Mouse (Mus musculus) liver, adult 2 months (tissue): ENCODE measurements around the gene Skap1. TPM values are rescaled to one million over a fixed set of nuclear protein-coding genes. Genes with fewer than 3 reads are reported as not detected.
A peak's percentile ranks its signal among the peaks of the same experiment; 100 is the strongest.

Experiments used
- DNase-seq: peaks from one replicate; pipeline ENCODE4 v3.0.0-alpha.2; 2011; ENCODE audit warnings: low read depth, low spot score; ENCODE audit errors: extremely low read depth
- H3K27ac ChIP-seq: fragments of 200-500 bp; replicated peaks from 2 replicates; pipeline ENCODE4 v1.5.1; 2012; ENCODE audit warnings: low read depth, mild to moderate bottlenecking, control low read depth, inconsistent platforms, low read length; ENCODE audit not compliant: insufficient read depth
- H3K27me3 ChIP-seq: fragments of 200-500 bp; 2 replicates; pipeline ENCODE4 v1.6.1; 2012; ENCODE audit warnings: mild to moderate bottlenecking, moderate library complexity, low read length, inconsistent platforms; ENCODE audit not compliant: control insufficient read depth, insufficient read depth
- H3K36me3 ChIP-seq: fragments of 200-500 bp; 2 replicates; pipeline ENCODE4 v1.6.1; 2012; ENCODE audit warnings: low read length, inconsistent platforms; ENCODE audit not compliant: control insufficient read depth, insufficient read depth
- H3K4me1 ChIP-seq: fragments of 200-500 bp; 2 replicates; pipeline ENCODE4 v1.6.1; 2011; ENCODE audit warnings: low read length; ENCODE audit not compliant: control insufficient read depth, insufficient read depth
- H3K4me3 ChIP-seq: fragments of 200-500 bp; 2 replicates; pipeline ENCODE4 v1.5.1; 2011; ENCODE audit warnings: low read depth, mild to moderate bottlenecking, control low read depth, low read length, moderate library complexity; ENCODE audit not compliant: insufficient read depth
- H3K79me2 ChIP-seq: fragments of 200-500 bp; 2 replicates; pipeline ENCODE4 v1.6.1; 2012; ENCODE audit warnings: inconsistent platforms, mild to moderate bottlenecking, low read length, moderate library complexity; ENCODE audit not compliant: control insufficient read depth, insufficient read depth
- H3K9ac ChIP-seq: fragments of 200-500 bp; 2 replicates; pipeline ENCODE4 v1.6.1; 2012; ENCODE audit warnings: low read depth, mild to moderate bottlenecking, control low read depth, inconsistent platforms, low read length
- CTCF ChIP-seq: fragments of 200-500 bp; IDR thresholded peaks from 2 replicates; pipeline ENCODE4 v1.5.1; 2011; ENCODE audit warnings: low read depth, low read length, control low read depth
- POLR2A ChIP-seq: fragments of 200-500 bp; IDR thresholded peaks from 2 replicates; pipeline ENCODE4 v1.6.1; 2011; ENCODE audit warnings: low read length, control low read depth; ENCODE audit not compliant: insufficient read depth; ENCODE audit errors: extremely low read depth
- WGBS: fragments of 180-500 bp; shearing (Covaris S2); methylation state at CpG from one replicate; pipeline ENCODE4 v1.1.7; 2018; 5-methylcytosine and 5-hydroxymethylcytosine counted together
- polyA plus RNA-seq: library from polyadenylated mRNA; depleted of rRNA; stranded (reverse); fragments of >200 nt; gene quantifications from 2 replicates; pipeline ENCODE4 v1.2.3, GENCODE M21; 2012
- total RNA-seq: library from RNA; depleted of rRNA; stranded (reverse); fragments of >200 nt; gene quantifications from 2 replicates; pipeline ENCODE4 v1.2.3, GENCODE M21; 2014

Skap1 gene
- total and polyA plus RNA-seq, 2 experiments: 0.40 to 0.92 TPM

DNA sequence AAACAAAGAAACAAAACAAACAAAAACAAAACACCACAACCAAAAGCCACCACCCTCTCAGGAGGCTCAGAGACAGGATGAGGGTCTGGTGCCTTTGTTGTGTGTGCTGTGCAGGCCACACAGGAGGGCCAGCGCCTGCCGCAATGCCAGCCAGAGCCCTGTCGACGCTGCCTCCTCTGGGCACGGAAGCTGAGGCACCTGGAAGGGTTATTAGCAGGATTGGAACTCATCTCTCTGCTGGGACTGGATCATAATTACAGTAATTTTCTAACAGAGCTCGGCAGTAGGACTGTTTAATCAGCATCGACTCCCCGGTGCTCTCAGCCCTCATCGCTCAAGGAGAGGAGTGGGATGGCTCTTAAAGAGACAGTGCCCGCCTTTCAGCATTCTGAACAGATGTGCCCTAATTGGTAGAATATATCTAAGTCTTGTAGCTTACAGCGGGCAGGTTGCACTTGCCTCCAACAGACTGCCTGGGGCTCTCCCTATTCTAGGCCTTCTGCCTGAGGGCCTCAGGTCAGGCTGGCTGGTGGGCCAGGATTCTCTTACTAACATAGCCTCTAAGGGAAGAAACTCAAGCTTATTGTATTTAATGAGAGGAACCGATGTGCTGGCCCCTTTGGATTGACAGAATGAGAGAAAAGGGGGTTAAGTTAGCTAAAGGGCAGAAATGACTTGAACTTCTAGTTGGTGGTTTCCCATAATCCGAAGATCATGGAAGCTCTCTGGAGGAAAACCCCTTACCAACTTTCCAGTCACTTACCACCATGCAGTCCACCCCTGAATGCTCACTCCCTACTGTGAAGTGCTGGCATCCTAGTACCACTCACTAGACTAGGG, 300.3 kb downstream of the Skap1 start:
- no peak overlapping the region for H3K9ac ChIP-seq
- DNase-seq: no peak
- TF ChIP-seq CTCF (no peak), POLR2A (no peak)
- H3K4me1 ChIP-seq: no peaks in the 10 kb centered on the region
- no peaks in the 10 kb centered on the region for H3K79me2 ChIP-seq
- WGBS: 71% methylated on average over 13 of the region's 13 CpGs
- H3K27ac ChIP-seq: peak overlapping the region; percentile 8
- H3K4me3 ChIP-seq: no peak overlapping the region
- H3K36me3 ChIP-seq: peaks cover 7% of the 10 kb centered on the region; the same call in 1 of the 2 replicates
- H3K27me3 ChIP-seq: no peaks in the 10 kb centered on the region

DNA sequence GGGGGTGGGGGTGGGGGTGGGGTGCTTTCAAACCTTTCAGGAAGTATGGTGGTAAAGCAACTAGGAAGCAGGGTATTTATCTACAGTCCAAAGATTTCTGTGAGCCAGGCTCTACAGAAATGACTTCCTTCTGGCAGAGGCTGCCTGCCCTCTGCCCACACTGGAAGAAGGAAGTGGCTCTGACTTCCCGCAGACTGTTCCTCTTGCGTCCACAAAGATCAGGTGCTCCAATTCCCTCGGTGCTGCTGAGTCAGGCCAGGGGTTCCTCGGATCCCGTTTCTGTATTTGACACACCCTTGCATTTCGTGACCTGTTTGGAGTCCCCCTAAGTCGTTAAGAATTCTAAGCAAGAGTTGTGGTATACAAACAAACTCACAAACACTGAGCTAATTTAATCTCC, 301.3 kb downstream of the Skap1 start:
- TF ChIP-seq POLR2A (no peak), CTCF (no peak)
- no peak overlapping the region for H3K9ac ChIP-seq
- 48% methylated on average over 7 of the region's 7 CpGs for WGBS
- peak; percentile 24 for DNase-seq
- no peak overlapping the region for H3K4me3 ChIP-seq
- H3K36me3 ChIP-seq: peaks cover 10% of the 10 kb centered on the region; the same call in 1 of the 2 replicates
- no peaks in the 10 kb centered on the region for H3K79me2 ChIP-seq
- H3K4me1 ChIP-seq: no peaks in the 10 kb centered on the region
- peak overlapping the region; percentile 15 for H3K27ac ChIP-seq
- H3K27me3 ChIP-seq: no peaks in the 10 kb centered on the region

DNA sequence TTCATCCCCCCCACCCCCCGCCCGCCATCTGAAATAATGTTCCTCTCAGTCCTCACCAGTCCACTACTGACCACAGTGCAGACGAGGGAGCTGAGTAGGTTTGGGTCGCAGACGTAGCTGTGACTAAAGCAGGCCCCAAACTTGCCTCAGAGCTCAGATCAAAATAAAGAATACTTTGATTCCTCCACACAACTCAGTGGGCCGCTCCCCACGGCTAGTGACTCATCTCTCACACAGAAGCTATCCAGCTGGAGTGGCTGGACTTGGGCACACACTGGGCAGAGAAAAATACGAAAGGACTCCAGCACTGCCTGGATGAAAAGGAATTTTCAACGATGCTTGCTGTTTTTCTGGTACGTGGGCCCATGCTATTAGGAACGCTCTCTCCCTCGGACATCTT, 302.2 kb downstream of the Skap1 start:
- H3K4me1 ChIP-seq: no peaks in the 10 kb centered on the region
- H3K36me3 ChIP-seq: peaks cover 18% of the 10 kb centered on the region; the same call in 1 of the 2 replicates
- H3K79me2 ChIP-seq: no peaks in the 10 kb centered on the region
- TF ChIP-seq POLR2A (no peak), CTCF (no peak)
- no peak for DNase-seq
- H3K9ac ChIP-seq: no peak overlapping the region
- H3K4me3 ChIP-seq: no peak overlapping the region
- WGBS: 92% methylated on average over 12 of the region's 12 CpGs
- H3K27me3 ChIP-seq: no peaks in the 10 kb centered on the region
- H3K27ac ChIP-seq: no peak overlapping the region

DNA sequence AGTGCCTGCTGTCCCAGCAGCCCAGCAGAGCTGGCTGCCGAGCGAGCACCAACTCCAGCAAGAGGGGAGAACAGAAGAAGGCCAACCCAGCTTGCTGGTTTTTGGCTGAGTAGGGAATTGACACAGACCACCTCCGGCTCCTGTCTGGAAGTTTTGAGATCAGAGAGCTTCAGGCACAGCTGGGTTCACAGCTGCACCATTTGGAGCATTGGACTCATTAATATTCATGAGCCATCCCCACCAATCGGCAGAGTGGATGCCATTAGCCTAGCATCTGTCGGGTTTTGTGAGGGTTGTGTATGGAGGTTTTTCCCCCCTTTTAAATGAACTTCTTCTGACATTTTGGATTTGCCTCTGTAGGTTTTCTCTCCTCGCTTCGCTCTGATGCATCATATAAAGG, 302.7 kb downstream of the Skap1 start:
- no peak overlapping the region for H3K9ac ChIP-seq
- no peak overlapping the region for H3K27ac ChIP-seq
- H3K4me3 ChIP-seq: no peak overlapping the region
- no peak for DNase-seq
- no peaks in the 10 kb centered on the region for H3K79me2 ChIP-seq
- TF ChIP-seq CTCF (no peak), POLR2A (no peak)
- no peaks in the 10 kb centered on the region for H3K4me1 ChIP-seq
- peaks cover 19% of the 10 kb centered on the region; the same call in 1 of the 2 replicates for H3K36me3 ChIP-seq
- 85% methylated on average over 7 of the region's 7 CpGs for WGBS
- no peaks in the 10 kb centered on the region for H3K27me3 ChIP-seq

DNA sequence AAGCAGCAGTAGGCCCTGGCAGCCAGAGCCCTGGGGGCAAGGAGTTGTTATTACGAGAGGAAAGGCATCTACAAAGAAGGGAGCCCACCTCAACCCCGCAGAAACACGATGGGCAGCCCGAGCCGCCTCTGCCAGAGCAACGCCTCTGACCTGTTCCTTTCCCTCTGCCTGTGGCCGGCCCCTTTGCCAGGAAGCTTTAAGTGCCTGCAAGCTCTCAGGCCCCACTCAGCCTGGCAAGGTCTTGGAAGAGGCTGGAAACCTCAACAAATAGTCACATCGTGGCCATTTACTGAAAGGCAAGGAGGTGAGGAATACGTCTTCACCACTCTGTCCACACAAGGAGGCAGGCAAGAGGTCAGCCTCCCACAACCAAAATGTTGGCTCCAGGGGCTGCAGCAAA, 303.8 kb downstream of the Skap1 start:
- Histone ChIP-seq H3K4me3 (no peak overlapping the region), H3K27me3 (no peaks in the 10 kb centered on the region), H3K27ac (no peak overlapping the region), H3K79me2 (no peaks in the 10 kb centered on the region), H3K9ac (no peak overlapping the region), H3K4me1 (no peaks in the 10 kb centered on the region), H3K36me3 (peaks cover 19% of the 10 kb centered on the region; the same call in 1 of the 2 replicates)
- WGBS: 67% methylated on average over 9 of the region's 9 CpGs
- no peak for DNase-seq
- TF ChIP-seq CTCF (no peak), POLR2A (no peak)
